Comparison of ENCODE assay signal across 19 mouse cellular contexts in genomic region chr14:73169926-73170844, GRCm38 (mm10). TPM values are rescaled to one million over a fixed set of nuclear protein-coding genes. Genes with fewer than 3 reads are reported as not detected.
DNase-seq lines count a peak whose midpoint lies in the region; ATAC-seq and TF ChIP-seq lines count a peak whose summit lies in the region.
"Had no signal": no experiment of that assay in that cellular context is flagged by ENCODE, and none has a peak within 500 bp of the region (broad histone marks: within the 10 kb centered on the region; RNA-seq: fewer than 3 reads in every experiment).

No protein-coding gene starts in this region.

- H3K36me3 ChIP-seq in heart, embryonic 12.5 days, result peaks cover 74% of the 10 kb centered on the region

- no peaks in the 10 kb centered on the region for H3K9me3 ChIP-seq in heart, embryonic 12.5 days (replicated peaks)
- H3K9me3 ChIP-seq: embryonic facial prominence, embryonic 12.5 days; heart, embryonic 13.5 days; hindbrain, embryonic 10.5 days; limb, embryonic 13.5 days; neural tube, embryonic 15.5 days had no signal

- H3K4me2 ChIP-seq in heart, embryonic 12.5 days, result no peak overlapping the region
- H3K4me2 ChIP-seq: embryonic facial prominence, embryonic 12.5 days; heart, embryonic 13.5 days; limb, embryonic 13.5 days; neural tube, embryonic 15.5 days had no signal

- 89% methylated on average over 13 of the region's 13 CpGs for WGBS in heart, embryonic 12.5 days

- H3K27me3 ChIP-seq in heart, embryonic 12.5 days (replicated peaks), result no peaks in the 10 kb centered on the region
- H3K27me3 ChIP-seq: embryonic facial prominence, embryonic 12.5 days; heart, embryonic 13.5 days; limb, embryonic 13.5 days; neural tube, embryonic 15.5 days; Patski had no signal

- TF ChIP-seq CTCF in bone marrow macrophage, adult 2 months (IDR thresholded peaks at IDR 0.05; ENCODE audit: low read depth, low read length), result no peak

- intact Hi-C loops in heart, postnatal 25 days (cut with DNase I), result no loop called here

- no peak for ATAC-seq in heart, embryonic 12.5 days (ENCODE audit: insufficient number of reproducible peaks, low FRiP score)
- ATAC-seq: Patski had no signal

- H3K9ac ChIP-seq in heart, embryonic 12.5 days, result no peak overlapping the region
- H3K9ac ChIP-seq: embryonic facial prominence, embryonic 12.5 days; heart, embryonic 13.5 days; limb, embryonic 13.5 days; neural tube, embryonic 15.5 days had no signal

- H3K27ac ChIP-seq in bone marrow macrophage, adult 2 months (ENCODE audit: insufficient read depth, low read depth, low read length), result peak overlapping the region; percentile 87; the same call in 1 of the 2 replicates
- no peak overlapping the region for H3K27ac ChIP-seq in heart, embryonic 12.5 days (ENCODE audit: poor library complexity, severe bottlenecking)
- H3K27ac ChIP-seq: embryonic facial prominence, embryonic 12.5 days; heart, embryonic 13.5 days; hindbrain, embryonic 10.5 days; limb, embryonic 13.5 days; neural tube, embryonic 15.5 days had no signal

- peak; percentile 41 to 53 for DNase-seq in adrenal gland, adult (ENCODE audit: inconsistent age in 2 of 2, low spot score in 1 of 2)
- no peak for DNase-seq in adrenal gland, adult 8-10 months
- peak; percentile 27 to 39 for DNase-seq in kidney, postnatal 36 days
- DNase-seq in kidney, postnatal 10 days, result no peak
- peak; percentile 40 for DNase-seq in naive thymus-derived CD4-positive, alpha-beta T cell, adult 2 months (ENCODE audit: low read depth)
- no peak for DNase-seq in heart, postnatal 25 days (ENCODE audit: low spot score)
- DNase-seq: adrenal gland, postnatal 25 days; cerebellum, postnatal 36 days; gastrocnemius, postnatal 36 days; kidney, adult 8-10 months; thymus, postnatal 25 days had no signal

- no peak overlapping the region for H3K4me3 ChIP-seq in bone marrow macrophage, adult 2 months (ENCODE audit: insufficient read depth, low read length)
- H3K4me3 ChIP-seq in heart, embryonic 12.5 days, result no peak overlapping the region
- H3K4me3 ChIP-seq: embryonic facial prominence, embryonic 12.5 days; heart, embryonic 13.5 days; hindbrain, embryonic 10.5 days; limb, embryonic 13.5 days; neural tube, embryonic 15.5 days had no signal

- H3K4me1 ChIP-seq in bone marrow macrophage, adult 2 months (ENCODE audit: control insufficient read depth, insufficient read depth, low read length), result peaks cover 65% of the 10 kb centered on the region
- H3K4me1 ChIP-seq in heart, embryonic 12.5 days (replicated peaks), result peaks cover 15% of the 10 kb centered on the region
- H3K4me1 ChIP-seq: hindbrain, embryonic 10.5 days; neural tube, embryonic 15.5 days had no signal

- no peak for TF ChIP-seq POLR2A in bone marrow macrophage, adult 2 months (IDR thresholded peaks at IDR 0.05; ENCODE audit: borderline replicate concordance, low read depth, low read length)

RNA-seq across cellular contexts. Expression of gene Rcbtb2, which starts 47.3 kb away (rescaled TPM):
- total RNA-seq in adrenal gland, adult 8-10 months (2022), result 10 to 100 TPM; 30.0 to 45.1 (median 35.5) TPM
- polyA plus RNA-seq in bone marrow macrophage, adult 2 months (2012; ENCODE audit: insufficient read depth, insufficient read length, missing spikeins), result 371 and 386 TPM in 2 replicates
- 10 to 100 TPM; 20.4 to 22.9 TPM for total RNA-seq in heart, postnatal 25 days (2021)
- polyA plus RNA-seq in heart, embryonic 12.5 days (2016; fragmentation: Nextera tagmentation; extraction: Ambion mirVana), result 73.0 and 76.2 TPM in 2 replicates

Comparison
In these comparisons a context has a peak if more than half of its experiments do, and no peak if none do; other contexts are left out.
1. DNase-seq: peak in adrenal gland, adult (2 of 2), kidney, postnatal 36 days (2 of 2) and naive thymus-derived CD4-positive, alpha-beta T cell, adult 2 months (single experiment); none in adrenal gland, adult 8-10 months (single experiment), kidney, postnatal 10 days (single experiment) and heart, postnatal 25 days (single experiment).